Mouse (Mus musculus) E14TG2a.4 (cell line): ENCODE measurements around the gene H2-Q1.

Source experiments
- CTCF ChIP-seq: conservative IDR thresholded peaks from 2 replicates; pipeline ENCODE4 v1.5.1; 2014; ENCODE audit warnings: low read length
- NANOG ChIP-seq: IDR thresholded peaks from 2 replicates; pipeline ENCODE4 v1.6.1; 2014; ENCODE audit warnings: borderline replicate concordance, low read length, mixed read lengths

DNA sequence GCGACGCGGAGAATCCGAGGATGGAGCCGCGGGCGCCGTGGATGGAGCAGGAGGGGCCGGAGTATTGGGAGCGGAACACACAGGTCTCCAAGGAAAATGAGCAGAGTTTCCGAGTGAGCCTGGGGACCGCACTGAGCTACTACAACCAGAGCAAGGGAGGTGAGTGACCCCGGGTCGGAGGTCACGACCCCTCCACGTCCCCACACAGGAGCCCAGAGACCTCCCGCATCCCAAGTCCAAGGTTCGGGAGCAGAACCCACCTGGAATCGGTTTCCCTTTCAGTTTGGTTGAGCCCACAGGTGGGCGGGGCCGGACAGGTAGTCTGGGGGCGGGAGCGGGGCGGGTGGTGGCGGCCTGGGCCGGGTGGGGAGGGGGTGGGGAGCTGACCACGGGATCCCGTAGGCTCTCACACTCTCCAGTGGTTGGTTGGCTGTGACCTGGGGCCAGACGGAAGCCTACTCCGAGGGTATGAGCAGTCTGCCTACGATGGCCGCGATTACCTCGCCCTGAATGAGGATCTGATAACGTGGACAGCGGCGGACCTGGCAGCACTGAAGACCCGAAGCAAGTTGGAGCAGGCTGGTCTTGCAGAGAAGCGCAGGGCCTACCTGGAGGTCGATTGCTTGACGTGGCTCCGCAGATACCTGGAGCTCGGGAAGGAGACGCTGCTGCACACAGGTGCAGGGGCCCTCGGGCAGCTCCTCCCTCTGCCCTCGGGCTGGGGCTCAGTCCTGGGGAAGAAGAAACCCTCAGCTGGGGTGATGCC, 22.7 kb downstream of the H2-Q1 start:
- TF ChIP-seq CTCF (no peak), NANOG (no peak)
